ENCODE assay signal across 9 mouse cellular contexts in the genomic region with DNA sequence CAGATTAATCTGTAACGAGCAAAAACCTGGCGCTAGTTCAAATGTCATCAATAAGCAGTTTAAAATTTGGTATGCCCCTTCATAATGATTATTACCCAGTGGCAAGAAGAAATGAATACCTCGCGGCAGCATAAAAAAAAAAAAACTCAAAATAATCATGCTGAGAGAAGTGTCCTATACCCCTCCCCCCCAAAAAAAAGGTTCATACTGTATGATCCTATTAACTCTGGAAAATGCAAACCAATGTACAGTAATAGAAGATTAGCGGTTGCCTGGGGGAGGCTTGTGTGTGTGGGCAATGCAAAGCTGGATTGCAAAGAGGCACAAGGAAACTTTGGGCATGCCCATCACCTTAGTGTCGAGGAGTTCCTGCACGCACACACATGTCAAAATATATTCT. TPM values are rescaled to one million over a fixed set of nuclear protein-coding genes. Genes with fewer than 3 reads are reported as not detected.
DNase-seq lines count a peak whose midpoint lies in the region; ATAC-seq and TF ChIP-seq lines count a peak whose summit lies in the region.
"Had no signal": no experiment of that assay in that cellular context is flagged by ENCODE, and none has a peak within 500 bp of the region (broad histone marks: within the 10 kb centered on the region; RNA-seq: fewer than 3 reads in every experiment).

TSS of gene Scn8a (plus strand) at position 301 of the 400 bp plus-strand sequence.

- no peak within 1 kb of the TSS for H3K27ac ChIP-seq in heart, postnatal 0 days (ENCODE audit: low read depth)
- no peak within 1 kb of the TSS for H3K27ac ChIP-seq in heart, adult 2 months
- H3K27ac ChIP-seq in hindbrain, embryonic 14.5 days = peak within 1 kb of the TSS; percentile 75
- H3K27ac ChIP-seq in liver, embryonic 16.5 days (ENCODE audit: low read length) = no peak within 1 kb of the TSS

- intact Hi-C loops in heart, adult 2 months (cut with DNase I) = no loop called here

- ATAC-seq in heart, postnatal 0 days (ENCODE audit: insufficient read depth, low read depth) = no peak
- no peak for ATAC-seq in hindbrain, embryonic 14.5 days (ENCODE audit: low FRiP score)
- no peak for ATAC-seq in liver, embryonic 16.5 days (ENCODE audit: low read depth)
- ATAC-seq in inflammation-experienced regulatory T-cells, adult 6 months = no peak

- H3K27me3 ChIP-seq in heart, postnatal 0 days (ENCODE audit: control insufficient read depth, insufficient read depth, low read length) = peaks cover 64% of the 10 kb centered on the region
- peaks cover 11% of the 10 kb centered on the region for H3K27me3 ChIP-seq in heart, adult 2 months (ENCODE audit: control insufficient read depth, insufficient read depth, low read length)
- H3K27me3 ChIP-seq in hindbrain, embryonic 14.5 days (ENCODE audit: control insufficient read depth, insufficient read depth, low read length) = peaks cover 4% of the 10 kb centered on the region; the same call in 1 of the 2 replicates
- H3K27me3 ChIP-seq in liver, embryonic 16.5 days (ENCODE audit: control insufficient read depth, insufficient read depth, low read depth, low read length) = peaks cover 51% of the 10 kb centered on the region

- H3K4me1 ChIP-seq in heart, postnatal 0 days (ENCODE audit: control insufficient read depth, insufficient read depth) = peaks cover 5% of the 10 kb centered on the region; the same call in 1 of the 2 replicates
- H3K4me1 ChIP-seq in heart, adult 2 months (ENCODE audit: control insufficient read depth, insufficient read depth, low read length) = peaks cover 2% of the 10 kb centered on the region; the same call in 1 of the 2 replicates
- H3K4me1 ChIP-seq in hindbrain, embryonic 14.5 days (replicated peaks; ENCODE audit: control insufficient read depth, insufficient read depth, low read length) = peaks cover 28% of the 10 kb centered on the region
- no peaks in the 10 kb centered on the region for H3K4me1 ChIP-seq in liver, embryonic 16.5 days (ENCODE audit: control insufficient read depth, low read depth, low read length)

- no peaks in the 10 kb centered on the region for H3K9me3 ChIP-seq in heart, postnatal 0 days (replicated peaks; ENCODE audit: control insufficient read depth, low read length)
- peaks cover 4% of the 10 kb centered on the region for H3K9me3 ChIP-seq in hindbrain, embryonic 14.5 days (ENCODE audit: control insufficient read depth, low read length)
- H3K9me3 ChIP-seq in liver, embryonic 16.5 days (replicated peaks; ENCODE audit: control insufficient read depth, low read length) = no peaks in the 10 kb centered on the region

- H3K4me3 ChIP-seq in heart, postnatal 0 days (ENCODE audit: low read depth, low read length) = peak within 1 kb of the TSS; percentile 54
- H3K4me3 ChIP-seq in heart, adult 2 months = no peak within 1 kb of the TSS
- peak within 1 kb of the TSS; percentile 45 for H3K4me3 ChIP-seq in hindbrain, embryonic 14.5 days (replicated peaks; ENCODE audit: low read length)
- H3K4me3 ChIP-seq in liver, embryonic 16.5 days (ENCODE audit: low read depth, low read length) = peak within 1 kb of the TSS; percentile 50

- H3K9ac ChIP-seq in heart, postnatal 0 days (replicated peaks; ENCODE audit: low read depth, low read length) = no peak within 1 kb of the TSS
- H3K9ac ChIP-seq in heart, adult 2 months (ENCODE audit: low read depth, low read length) = no peak within 1 kb of the TSS
- H3K9ac ChIP-seq in hindbrain, embryonic 14.5 days = peak within 1 kb of the TSS; percentile 94
- H3K9ac ChIP-seq in liver, embryonic 16.5 days (ENCODE audit: low read depth, low read length) = no peak within 1 kb of the TSS

- peak within 1 kb of the TSS; percentile 85 for H3K4me2 ChIP-seq in heart, postnatal 0 days (ENCODE audit: low read depth, low read length)
- peak within 1 kb of the TSS; percentile 66 for H3K4me2 ChIP-seq in hindbrain, embryonic 14.5 days (replicated peaks)
- H3K4me2 ChIP-seq in liver, embryonic 16.5 days (ENCODE audit: low read depth, low read length) = peak within 1 kb of the TSS; percentile 44

- TF ChIP-seq CTCF in heart, postnatal 0 days (IDR thresholded peaks at IDR 0.05; ENCODE audit: low read depth) = no peak
- no peak for TF ChIP-seq CTCF in heart, adult 2 months (IDR thresholded peaks at IDR 0.05)
- no peak for TF ChIP-seq CTCF in brain, embryonic 14.5 days (IDR thresholded peaks at IDR 0.05; ENCODE audit: borderline replicate concordance, extremely low read depth, insufficient read depth, insufficient read length)

- H3K79me2 ChIP-seq in heart, adult 2 months (replicated peaks; ENCODE audit: control insufficient read depth, insufficient read depth, low read length) = no peaks in the 10 kb centered on the region

- no peaks in the 10 kb centered on the region for H3K36me3 ChIP-seq in heart, postnatal 0 days (replicated peaks; ENCODE audit: control insufficient read depth, insufficient read depth, low read length)
- no peaks in the 10 kb centered on the region for H3K36me3 ChIP-seq in heart, adult 2 months (ENCODE audit: control insufficient read depth, insufficient read depth, low read length)
- H3K36me3 ChIP-seq in hindbrain, embryonic 14.5 days (replicated peaks; ENCODE audit: control insufficient read depth, insufficient read depth) = no peaks in the 10 kb centered on the region
- H3K36me3 ChIP-seq in liver, embryonic 16.5 days (ENCODE audit: control insufficient read depth, insufficient read depth) = no peaks in the 10 kb centered on the region
- H3K36me3 ChIP-seq: G1E had no signal

- 69% methylated on average over 7 of the region's 7 CpGs for WGBS in heart, postnatal 0 days
- WGBS in heart, adult 2 months = 72% methylated on average over 7 of the region's 7 CpGs
- WGBS in hindbrain, embryonic 14.5 days = 69% methylated on average over 7 of the region's 7 CpGs
- WGBS in liver, embryonic 16.5 days (ENCODE audit: insufficient replicate concordance) = 67% methylated on average over 7 of the region's 7 CpGs

- no peak for TF ChIP-seq EP300 in heart, postnatal 0 days (IDR thresholded peaks at IDR 0.05; ENCODE audit: low read depth)
- no peak for TF ChIP-seq EP300 in heart, adult 2 months (IDR thresholded peaks at IDR 0.05; ENCODE audit: insufficient read depth, low read depth, low read length)

- no peak for TF ChIP-seq POLR2A in heart, adult 2 months (IDR thresholded peaks at IDR 0.05; ENCODE audit: insufficient read depth, low read depth, low read length)
- no peak for TF ChIP-seq POLR2A in brain, embryonic 14.5 days (IDR thresholded peaks at IDR 0.05; ENCODE audit: borderline replicate concordance, extremely low read depth, insufficient read depth, insufficient read length, poor library complexity, severe bottlenecking)

- DNase-seq in heart, postnatal 0 days (ENCODE audit: low spot score) = no peak
- DNase-seq in heart, adult 2 months = no peak
- no peak for DNase-seq in brain, embryonic 14.5 days (ENCODE audit: low read depth)
- DNase-seq in hindbrain, embryonic 14.5 days (ENCODE audit: low spot score) = no peak
- no peak for DNase-seq in adipocyte (ENCODE audit: low spot score)
- no peak for DNase-seq in kidney, adult 8-10 months

RNA-seq across cellular contexts. Expression of gene Scn8a, which starts in this region (rescaled TPM):
- total RNA-seq in heart, postnatal 0 days (2014; rRNA removed; ENCODE audit: low replicate concordance) = not detected in 2 replicates
- polyA plus RNA-seq in heart, postnatal 0 days (2015; fragmentation: Nextera tagmentation; extraction: Ambion mirVana) = 0.11 and 0.16 TPM in 2 replicates
- under 1 TPM in 1 of 2 experiments, not detected in 1; 0.02 TPM for total RNA-seq in heart, adult 2 months (2021)
- 0.09 TPM in 1 of 2 replicates, not detected in the other for polyA plus RNA-seq in heart, adult 2 months (2012; rRNA removed)
- 31.5 and 38.3 TPM in 2 replicates for polyA plus RNA-seq in brain, embryonic 14.5 days (2012; rRNA removed)
- 22.2 and 23.2 TPM in 2 replicates for polyA plus RNA-seq in hindbrain, embryonic 14.5 days (2014; fragmentation: Nextera tagmentation; extraction: Ambion mirVana)
- polyA plus RNA-seq in liver, embryonic 16.5 days (2015; fragmentation: Nextera tagmentation; extraction: Ambion mirVana) = 0.51 and 0.72 TPM in 2 replicates
- polyA plus RNA-seq in inflammation-experienced regulatory T-cells, adult 6 months (2017; shearing (Covaris generic)) = 1 to 10 TPM in 1 of 3 experiments, under 1 TPM in 2; 0.14 to 1.1 (median 0.78) TPM
- polyA plus RNA-seq: G1E had no signal

Comparison
In these comparisons a context has a peak if more than half of its experiments do, and no peak if none do; other contexts are left out.
1. RNA of gene Scn8a (polyA plus RNA-seq): 31.5 to 38.3 TPM in brain, embryonic 14.5 days and 22.2 to 23.2 TPM in hindbrain, embryonic 14.5 days; 0.14 to 1.1 TPM in inflammation-experienced regulatory T-cells, adult 6 months, 0.51 to 0.72 TPM in liver, embryonic 16.5 days, 0.11 to 0.16 TPM in heart, postnatal 0 days and 0.09 TPM in heart, adult 2 months; every median in the first group is over 10 times any median in the second.
2. Peak in every context shown above with its lines, with median percentiles within 50 percentile points of each other: H3K4me2 ChIP-seq.